Mouse (Mus musculus): ENCODE measurements around the gene Plekhh1. TPM values are rescaled to one million over a fixed set of nuclear protein-coding genes. Genes with fewer than 3 reads are reported as not detected.

Gene Plekhh1
- polyA plus RNA-seq (2014; fragmentation: Illumina TruSeq; extraction: RNeasy Lipid Tissue Mini Kit (QIAGEN cat#74804); ENCODE audit: low read depth, low replicate concordance) = 0.34 TPM

GRCm38 (mm10) chr12:79028911-79029861, at the start of gene Plekhh1:
Plekhh1 (plus strand) TSS chr12:79029163.

GRCm38 (mm10) chr12:79007126-79007753, 21.7 kb upstream of the Plekhh1 start, which contains the start of gene Tmem229b:
Tmem229b (minus strand) TSS chr12:79007627.

GRCm38 (mm10) chr12:79089182-79089812, 60.3 kb downstream of the Plekhh1 start, which contains the start of gene Pigh:
Pigh (minus strand) TSS chr12:79089651.

GRCm38 (mm10) chr12:79130299-79131177, 101.6 kb downstream of the Plekhh1 start, which contains the start of gene Arg2:
Arg2 (plus strand) TSS chr12:79130777.

Other genes with a start within 250 kb of the Plekhh1 start
- gene Atp6v1d, start 167.5 kb upstream of the Plekhh1 start, polyA plus RNA-seq (2014; fragmentation: Illumina TruSeq; extraction: RNeasy Lipid Tissue Mini Kit (QIAGEN cat#74804); ENCODE audit: low read depth, low replicate concordance) = 50.9 TPM
- 53.0 TPM for gene Eif2s1, start 167.3 kb upstream of the Plekhh1 start, polyA plus RNA-seq (2014; fragmentation: Illumina TruSeq; extraction: RNeasy Lipid Tissue Mini Kit (QIAGEN cat#74804); ENCODE audit: low read depth, low replicate concordance)
- gene Plek2, start 122.2 kb upstream of the Plekhh1 start, polyA plus RNA-seq (2014; fragmentation: Illumina TruSeq; extraction: RNeasy Lipid Tissue Mini Kit (QIAGEN cat#74804); ENCODE audit: low read depth, low replicate concordance) = 0.66 TPM
- 0.64 TPM for gene Tmem229b, start 21.5 kb upstream of the Plekhh1 start, polyA plus RNA-seq (2014; fragmentation: Illumina TruSeq; extraction: RNeasy Lipid Tissue Mini Kit (QIAGEN cat#74804); ENCODE audit: low read depth, low replicate concordance)
- gene Pigh, start 60.5 kb downstream of the Plekhh1 start, polyA plus RNA-seq (2014; fragmentation: Illumina TruSeq; extraction: RNeasy Lipid Tissue Mini Kit (QIAGEN cat#74804); ENCODE audit: low read depth, low replicate concordance) = 8.3 TPM
- gene Arg2, start 101.6 kb downstream of the Plekhh1 start, polyA plus RNA-seq (2014; fragmentation: Illumina TruSeq; extraction: RNeasy Lipid Tissue Mini Kit (QIAGEN cat#74804); ENCODE audit: low read depth, low replicate concordance) = 0.37 TPM
- 64.3 TPM for gene Vti1b, start 143.5 kb downstream of the Plekhh1 start, polyA plus RNA-seq (2014; fragmentation: Illumina TruSeq; extraction: RNeasy Lipid Tissue Mini Kit (QIAGEN cat#74804); ENCODE audit: low read depth, low replicate concordance)
- gene Rdh11, start 163.1 kb downstream of the Plekhh1 start, polyA plus RNA-seq (2014; fragmentation: Illumina TruSeq; extraction: RNeasy Lipid Tissue Mini Kit (QIAGEN cat#74804); ENCODE audit: low read depth, low replicate concordance) = 88.6 TPM
- not detected for gene Rdh12, start 179.8 kb downstream of the Plekhh1 start, polyA plus RNA-seq (2014; fragmentation: Illumina TruSeq; extraction: RNeasy Lipid Tissue Mini Kit (QIAGEN cat#74804); ENCODE audit: low read depth, low replicate concordance)

All from liver, adult 10 weeks (tissue).